Mouse (Mus musculus) bone marrow, adult 2 months (tissue): ENCODE data around the gene Ncf1.

Experiments used
- CTCF ChIP-seq: fragments of 200-500 bp; IDR thresholded peaks from 2 replicates; pipeline ENCODE4 v1.5.1; 2011; ENCODE audit warnings: low read length, control low read depth; ENCODE audit not compliant: control insufficient read depth, insufficient read depth
- POLR2A ChIP-seq: fragments of 200-500 bp; IDR thresholded peaks from 2 replicates; pipeline ENCODE4 v1.6.1; 2011; ENCODE audit warnings: low read depth, mild to moderate bottlenecking, control low read depth, low read length, borderline replicate concordance; ENCODE audit not compliant: control insufficient read depth

- TF ChIP-seq POLR2A (no peak), CTCF (no peak)
Observed at GRCm38 (mm10) chr5:134250601-134251000, 21.2 kb upstream of the Ncf1 start.
